Mouse (Mus musculus) embryonic stem cell, embryonic (primary cell): Measurements from ENCODE around the gene Ksr1.

Experiments used
- CTCF ChIA-PET, 4 experiments: fragments of 300-600 bp in 2 of 4; fragments of 350-600 bp in 2 of 4; sonication (Branson Sonifier 250); formaldehyde crosslinking; loops; one replicate each; lab custom pipeline; 2022; ENCODE audit warnings: inconsistent platforms in 2 of 4; lab: Charles Lee
- POLR2A ChIA-PET, 4 experiments: fragments of 300-600 bp in 2 of 4; fragments of 350-600 bp in 2 of 4; sonication (Branson Sonifier 250); formaldehyde crosslinking; loops; one replicate each; lab custom pipeline; 2022; ENCODE audit warnings: antibody characterized with exemption in 4 of 4, inconsistent platforms in 1 of 4; lab: Charles Lee

Gene Ksr1

DNA sequence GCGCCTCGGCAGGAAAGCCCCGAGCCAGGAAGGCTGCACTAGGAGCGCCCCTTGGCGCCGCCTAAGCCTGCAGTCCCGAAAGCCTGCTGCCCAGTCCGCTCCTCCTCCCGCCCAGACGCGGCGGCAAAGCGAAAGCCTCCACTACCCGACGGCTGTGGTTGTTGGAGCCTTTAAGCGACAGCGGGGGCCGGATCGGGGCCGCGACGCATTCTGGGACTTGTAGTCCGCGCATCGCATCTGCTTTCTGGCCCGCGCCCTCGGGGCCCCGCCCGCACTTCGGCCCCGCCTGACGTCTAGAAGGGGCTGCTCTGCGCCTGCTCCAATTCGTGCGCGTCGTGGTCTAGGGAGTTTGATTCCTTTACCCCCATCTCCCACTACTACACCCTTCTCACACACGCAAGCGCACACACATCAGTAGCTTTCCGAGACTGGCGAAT, at the start of gene Ksr1:
Gene Ksr1 (minus strand): TSS at position 77 of the 437 bp plus-strand sequence.
- ChIA-PET POLR2A (interaction anchor here in 3 of 4 experiments (0.6 to 3.8 kb wide), 28 partner anchors 9 to 317 kb away, joined by 3 to 33 read pairs (median 4); no protein-coding TSS in a partner anchor), CTCF (interaction anchor here in 1 of 4 experiments (1.5 kb wide), 1 partner anchor 150 kb away, joined by 3 read pairs; the partner anchor contains the start of gene Gm9964)

DNA sequence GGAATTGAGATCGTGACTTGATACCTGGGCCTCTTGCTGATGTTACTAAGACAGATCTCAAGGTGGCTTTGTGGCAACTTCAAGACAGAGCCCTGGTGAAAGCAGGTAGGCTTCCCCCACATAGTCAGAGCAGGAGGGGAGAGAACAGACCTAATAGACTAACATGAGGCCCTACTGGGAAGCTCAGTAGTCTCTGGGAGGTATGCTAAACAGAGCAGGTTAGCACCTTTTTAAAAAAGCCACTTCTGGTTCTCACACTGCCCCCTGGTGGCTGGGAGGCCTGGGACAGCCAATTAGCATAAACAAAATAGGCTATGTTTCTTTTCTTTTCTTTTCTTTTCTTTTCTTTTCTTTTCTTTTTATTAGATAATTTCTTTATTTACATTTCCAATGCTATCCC, 46.0 kb upstream of the Ksr1 start:
- POLR2A ChIA-PET: interaction anchor here in 1 of 4 experiments (0.7 to 2.0 kb wide), 5 partner anchors 8 to 172 kb away, joined by 3 to 13 read pairs (median 4); no protein-coding TSS in a partner anchor
- CTCF ChIA-PET: interaction anchor here (0.5 to 3.1 kb wide), 17 partner anchors 8 to 573 kb away, joined by 3 to 10 read pairs (median 4); no protein-coding TSS in a partner anchor

DNA sequence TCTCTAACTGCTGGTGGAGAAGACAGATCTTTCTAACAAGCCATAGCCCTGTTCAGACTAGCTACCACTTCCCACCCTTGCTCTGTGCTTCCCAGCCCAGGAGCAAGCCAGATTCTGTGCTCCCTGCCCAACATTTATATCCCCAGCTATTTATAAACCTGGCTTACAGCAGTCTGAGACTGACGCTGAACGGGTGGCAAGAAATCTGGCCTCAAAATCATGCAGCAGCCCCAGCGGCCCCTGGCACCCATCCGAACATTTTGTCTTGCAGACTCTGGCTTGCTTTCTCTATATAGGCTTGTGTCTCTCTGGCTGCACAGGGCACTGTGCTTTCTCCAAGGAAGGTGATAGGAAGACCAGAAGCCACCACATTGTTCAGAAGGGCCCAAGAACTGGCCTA, 45.0 kb upstream of the Ksr1 start:
- ChIA-PET POLR2A (interaction anchor here in 3 of 4 experiments (0.5 to 2.0 kb wide), 9 partner anchors 9 to 171 kb away, joined by 3 to 13 read pairs (median 4); no protein-coding TSS in a partner anchor), CTCF (interaction anchor here in 2 of 4 experiments (0.5 to 3.1 kb wide), 9 partner anchors 8 to 292 kb away, joined by 3 to 10 read pairs (median 4); no protein-coding TSS in a partner anchor)

DNA sequence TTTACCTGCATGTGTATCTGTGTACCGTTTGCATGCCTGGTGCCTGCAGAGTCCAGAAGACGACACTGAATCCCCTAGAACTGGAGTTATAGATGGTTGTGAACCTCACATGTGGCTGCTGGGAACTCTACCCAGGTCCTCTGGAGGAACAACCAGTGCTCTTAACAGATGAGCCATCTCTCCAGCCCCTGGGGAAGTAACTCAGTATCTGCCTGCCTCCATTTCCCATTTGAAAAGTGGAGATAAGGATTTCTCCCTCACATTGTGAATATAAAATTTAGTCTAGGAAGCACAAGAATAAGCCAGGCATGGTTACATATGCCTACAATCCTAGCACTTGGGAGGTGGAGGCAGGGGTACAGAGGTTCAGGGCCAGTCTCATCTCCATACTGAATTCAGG, 44.0 kb upstream of the Ksr1 start:
- CTCF ChIA-PET: no interaction called here

DNA sequence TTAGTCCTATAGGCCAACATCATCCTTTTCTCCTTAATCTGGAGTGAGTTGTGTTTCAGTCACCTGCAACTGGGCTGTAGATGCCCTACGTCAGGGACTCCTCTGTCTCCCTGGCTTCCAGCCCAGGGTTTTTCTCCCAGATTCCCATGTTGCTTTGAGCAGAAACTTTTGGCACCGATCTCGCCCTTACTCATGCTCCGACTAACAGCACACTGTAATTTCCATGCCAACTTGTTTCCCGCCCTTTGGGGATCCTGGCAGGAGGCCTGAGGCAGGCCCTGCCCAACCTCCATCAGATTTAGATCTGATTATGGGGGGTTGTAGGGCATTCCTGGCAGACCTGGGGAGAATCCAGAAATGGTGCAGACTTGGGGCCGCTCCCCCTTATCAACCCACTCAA, 42.0 kb upstream of the Ksr1 start:
- POLR2A ChIA-PET: interaction anchor here in 3 of 4 experiments (0.5 to 1.4 kb wide), 4 partner anchors 11 to 184 kb away, joined by 3 to 4 read pairs (median 3); no protein-coding TSS in a partner anchor
- CTCF ChIA-PET: no interaction called here

More for the DNA sequence above, 44.0 kb upstream of the Ksr1 start:
- POLR2A ChIA-PET: interaction anchor here in 1 of 4 experiments (1.9 kb wide), 1 partner anchor 9 kb away, joined by 6 read pairs; no protein-coding TSS in a partner anchor

- CTCF ChIA-PET: interaction anchor here in 2 of 4 experiments (0.6 to 1.5 kb wide), 4 partner anchors 11 to 408 kb away, joined by 3 to 5 read pairs (median 4); no protein-coding TSS in a partner anchor
- POLR2A ChIA-PET: no interaction called here
Observed at GRCm38 (mm10) chr11:79187291-79187690, 41.1 kb upstream of the Ksr1 start.

DNA sequence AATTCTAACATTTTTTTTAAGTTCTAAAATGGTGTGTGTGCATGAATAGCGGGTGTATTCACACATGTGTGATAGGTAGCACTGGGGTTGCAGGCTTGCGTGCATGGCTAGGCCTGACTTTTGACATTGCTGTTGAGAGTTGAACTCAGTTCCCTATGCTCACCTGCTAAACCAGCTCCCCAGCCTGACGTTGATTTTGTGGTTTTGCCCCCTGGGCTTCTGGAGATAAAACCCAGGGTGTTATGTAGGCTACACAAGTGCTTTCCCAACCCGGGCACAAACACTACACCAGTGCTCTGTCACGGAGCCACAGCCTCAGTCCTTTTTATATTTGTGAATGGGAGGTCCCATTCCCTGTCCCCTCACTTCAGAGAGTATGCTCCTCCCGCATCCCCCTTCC, 39.5 kb upstream of the Ksr1 start:
- ChIA-PET CTCF (interaction anchor here in 2 of 4 experiments (0.5 to 1.1 kb wide), 4 partner anchors 15 to 1538 kb away, joined by 3 to 4 read pairs (median 3); no protein-coding TSS in a partner anchor), POLR2A (interaction anchor here in 1 of 4 experiments (1.1 kb wide), 1 partner anchor 19 kb away, joined by 3 read pairs; no protein-coding TSS in a partner anchor)

GRCm38 (mm10) chr11:79184126-79184888, 38.1 kb upstream of the Ksr1 start:
- ChIA-PET CTCF (interaction anchor here (0.5 to 2.4 kb wide), 17 partner anchors 8 to 884 kb away, joined by 3 to 25 read pairs (median 3); no protein-coding TSS in a partner anchor), POLR2A (interaction anchor here (0.5 to 2.5 kb wide), 14 partner anchors 12 to 1252 kb away, joined by 3 to 9 read pairs (median 4); no protein-coding TSS in a partner anchor)

DNA sequence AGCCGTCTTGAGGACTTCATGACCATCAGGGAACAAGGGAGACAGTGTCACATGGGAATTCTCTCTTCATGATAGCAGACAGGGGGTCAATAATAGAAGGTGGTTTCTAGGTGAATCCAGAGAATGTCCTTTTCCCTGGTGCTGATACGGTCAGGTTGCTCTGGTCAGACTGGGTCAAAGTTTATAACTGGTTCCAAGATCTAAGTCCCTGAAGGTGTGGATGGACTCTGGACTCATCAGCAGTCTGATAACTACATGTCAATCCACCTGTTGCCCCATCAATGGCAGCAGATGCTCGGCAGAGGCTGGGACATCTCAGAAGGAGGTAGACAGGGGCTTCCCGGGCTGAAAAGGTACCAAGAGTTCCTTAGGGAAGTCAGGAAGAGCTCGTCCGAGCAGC, 37.2 kb upstream of the Ksr1 start:
- CTCF ChIA-PET: interaction anchor here in 3 of 4 experiments (0.6 to 2.4 kb wide), 4 partner anchors 9 to 521 kb away, joined by 3 to 25 read pairs (median 7); no protein-coding TSS in a partner anchor
- POLR2A ChIA-PET: interaction anchor here in 2 of 4 experiments (0.6 to 2.5 kb wide), 6 partner anchors 13 to 1253 kb away, joined by 3 to 6 read pairs (median 4); no protein-coding TSS in a partner anchor

- CTCF ChIA-PET: interaction anchor here in 2 of 4 experiments (0.6 to 2.4 kb wide), 3 partner anchors 10 to 260 kb away, joined by 4 to 10 read pairs (median 7); no protein-coding TSS in a partner anchor
- POLR2A ChIA-PET: interaction anchor here in 1 of 4 experiments (1.1 to 2.5 kb wide), 4 partner anchors 18 to 121 kb away, joined by 3 to 6 read pairs (median 4); no protein-coding TSS in a partner anchor
Observed at GRCm38 (mm10) chr11:79182881-79183280, 36.7 kb upstream of the Ksr1 start.

DNA sequence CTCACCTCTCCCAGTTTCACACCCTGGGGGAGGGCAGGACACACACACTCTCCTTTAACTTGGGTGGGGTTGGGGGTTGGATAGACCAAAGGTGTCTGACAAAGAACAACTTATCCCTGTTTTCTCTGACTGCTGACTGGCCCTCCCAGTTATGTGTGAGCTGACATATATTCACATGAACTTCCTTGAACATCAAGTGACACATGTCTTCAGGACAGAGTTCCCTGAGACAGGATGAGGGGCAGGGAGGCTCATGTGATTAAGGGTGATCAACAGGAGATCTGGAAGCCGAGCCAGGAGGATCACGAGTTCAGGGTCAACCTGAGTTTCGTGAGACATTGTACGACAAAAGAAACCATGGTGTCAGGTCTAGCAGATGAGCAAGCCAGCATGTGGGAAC, 35.7 kb upstream of the Ksr1 start:
- POLR2A ChIA-PET: interaction anchor here in 1 of 4 experiments (0.9 to 1.9 kb wide), 2 partner anchors 9 to 96 kb away, joined by 4 to 6 read pairs; no protein-coding TSS in a partner anchor
- CTCF ChIA-PET: interaction anchor here in 1 of 4 experiments (0.6 kb wide), 1 partner anchor 133 kb away, joined by 3 read pairs; no protein-coding TSS in a partner anchor

DNA sequence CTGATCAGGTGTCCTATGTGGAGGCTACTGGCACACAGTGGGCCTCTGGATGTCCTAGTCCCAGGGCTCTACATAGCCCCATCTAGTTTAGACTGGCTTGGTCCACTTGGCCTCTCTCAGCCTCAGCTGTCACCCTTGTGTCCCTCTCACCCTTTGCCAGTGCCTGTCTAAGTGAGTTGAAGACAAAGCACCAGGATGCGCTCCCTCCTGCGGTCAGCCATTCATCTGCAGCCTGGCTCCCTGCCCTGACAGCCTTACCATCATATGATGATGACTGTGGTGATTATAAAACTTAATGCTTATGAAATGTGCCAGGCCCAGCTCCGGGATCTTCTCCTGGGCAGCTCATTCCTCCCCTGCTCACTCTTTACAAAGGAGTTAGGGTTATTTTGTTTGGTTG, 30.5 kb upstream of the Ksr1 start:
- ChIA-PET POLR2A (interaction anchor here in 3 of 4 experiments (0.7 to 2.7 kb wide), 4 partner anchors 24 to 48 kb away, joined by 3 to 6 read pairs (median 4); no protein-coding TSS in a partner anchor), CTCF (interaction anchor here in 3 of 4 experiments (0.6 to 1.6 kb wide), 7 partner anchors 8 to 242 kb away, joined by 3 read pairs; no protein-coding TSS in a partner anchor)

DNA sequence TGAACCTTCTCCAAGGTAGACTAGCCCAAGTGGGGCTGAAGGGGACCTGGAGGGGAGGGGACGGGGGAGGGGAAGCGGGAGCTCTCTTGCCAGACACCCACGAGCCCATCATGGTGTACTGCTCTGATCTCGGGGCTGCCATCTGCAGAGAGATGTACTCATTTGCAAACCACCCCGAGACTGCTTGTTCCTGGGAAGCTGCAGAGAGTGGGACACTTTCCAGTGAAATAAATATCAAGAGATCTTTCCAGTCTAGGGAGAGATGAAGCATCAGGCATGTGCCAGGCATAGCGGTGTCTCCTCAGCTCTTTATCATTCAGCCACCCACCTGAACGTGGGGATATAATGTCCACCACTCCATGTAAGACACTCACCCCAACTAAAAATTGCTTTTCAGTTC, 25.8 kb upstream of the Ksr1 start:
- ChIA-PET POLR2A (no interaction called here), CTCF (interaction anchor here in 1 of 4 experiments (0.7 kb wide), 1 partner anchor 19 kb away, joined by 3 read pairs; no protein-coding TSS in a partner anchor)

DNA sequence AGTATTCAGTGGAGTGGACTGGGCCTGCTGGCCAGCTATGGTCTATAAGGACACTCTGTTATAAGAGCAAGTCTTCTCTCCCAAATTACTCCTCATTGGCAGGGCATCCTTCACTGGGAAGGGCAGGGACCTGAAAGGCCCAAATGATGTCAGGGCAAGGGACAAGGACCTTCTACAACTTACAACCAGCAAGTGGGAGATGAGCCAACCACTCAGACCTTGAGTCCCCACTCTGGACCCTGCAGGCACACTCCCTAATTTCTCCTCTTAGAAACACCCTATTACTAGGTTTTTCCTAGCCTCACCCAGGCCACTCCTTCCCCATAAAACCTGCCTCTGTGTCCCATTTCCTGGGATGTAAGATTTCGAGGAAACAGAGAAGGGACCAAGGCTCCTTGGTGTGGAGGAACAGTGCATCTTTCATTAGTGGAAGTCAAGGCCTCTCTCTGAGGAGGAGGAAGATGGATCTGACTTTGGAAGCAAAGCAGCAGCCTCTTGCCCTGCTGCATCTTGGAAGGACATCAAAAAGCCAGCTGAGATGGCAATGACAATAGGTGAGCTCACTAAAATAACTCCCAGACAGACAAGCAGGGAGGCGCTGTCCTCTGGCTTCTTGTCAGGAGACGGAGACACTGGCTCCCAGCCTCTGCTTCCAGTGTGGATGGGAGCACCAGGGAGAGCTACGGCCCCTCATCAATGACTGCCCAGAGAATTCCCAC, 20.5 kb upstream of the Ksr1 start:
- POLR2A ChIA-PET: interaction anchor here in 2 of 4 experiments (1.3 to 1.8 kb wide), 2 partner anchors 14 to 24 kb away, joined by 4 read pairs; no protein-coding TSS in a partner anchor
- CTCF ChIA-PET: interaction anchor here in 1 of 4 experiments (0.6 kb wide), 1 partner anchor 11 kb away, joined by 3 read pairs; no protein-coding TSS in a partner anchor

GRCm38 (mm10) chr11:79161077-79161758, 15.0 kb upstream of the Ksr1 start:
- ChIA-PET CTCF (interaction anchor here in 1 of 4 experiments (0.9 kb wide), 1 partner anchor 126 kb away, joined by 3 read pairs; no protein-coding TSS in a partner anchor), POLR2A (interaction anchor here in 2 of 4 experiments (0.9 to 1.2 kb wide), 4 partner anchors 14 to 40 kb away, joined by 3 to 6 read pairs (median 3); no protein-coding TSS in a partner anchor)

DNA sequence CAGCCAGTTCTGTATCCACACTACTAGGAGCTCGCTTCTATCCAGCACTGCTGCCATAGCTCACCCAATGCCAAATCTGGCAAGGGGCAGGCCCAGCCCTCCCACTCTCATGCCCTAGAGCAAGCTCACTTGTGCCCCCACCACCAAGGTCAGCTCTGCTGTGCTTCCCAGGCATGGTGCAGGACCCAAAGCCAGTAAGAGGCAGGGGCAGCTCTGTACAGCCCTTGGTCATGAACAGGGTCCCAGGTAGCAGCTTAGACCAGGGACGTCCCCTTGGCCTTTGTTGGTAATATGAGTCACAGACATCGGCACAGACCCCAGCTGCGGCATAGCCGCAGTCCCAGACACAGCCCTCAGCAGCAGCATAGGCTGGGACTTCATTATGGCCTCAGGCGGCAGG, 13.9 kb upstream of the Ksr1 start:
- CTCF ChIA-PET: interaction anchor here in 2 of 4 experiments (0.9 to 1.0 kb wide), 2 partner anchors 64 to 127 kb away, joined by 3 read pairs; no protein-coding TSS in a partner anchor

More for the DNA sequence above, 13.9 kb upstream of the Ksr1 start:
- POLR2A ChIA-PET: interaction anchor here in 2 of 4 experiments (0.7 to 1.4 kb wide), 7 partner anchors 9 to 49 kb away, joined by 3 to 6 read pairs (median 3); no protein-coding TSS in a partner anchor
